Comparison of ENCODE assay signal across 19 mouse cellular contexts in genomic region chr12:97511866-97512265, GRCm38 (mm10).
DNase-seq lines count a peak whose midpoint lies in the region; ATAC-seq and TF ChIP-seq lines count a peak whose summit lies in the region.
"Had no signal": no experiment of that assay in that cellular context is flagged by ENCODE, and none has a peak within 500 bp of the region (broad histone marks: within the 10 kb centered on the region; RNA-seq: fewer than 3 reads in every experiment).

No protein-coding gene starts in this region.

- H3K27ac ChIP-seq in forebrain, embryonic 15.5 days (replicated peaks): no peak overlapping the region
- no peak overlapping the region for H3K27ac ChIP-seq in forebrain, embryonic 11.5 days (ENCODE audit: low read depth, low read length)
- H3K27ac ChIP-seq in forebrain, postnatal 0 days (ENCODE audit: low read depth, low read length): no peak overlapping the region
- H3K27ac ChIP-seq in midbrain, embryonic 16.5 days (ENCODE audit: low read length): no peak overlapping the region
- H3K27ac ChIP-seq in heart, embryonic 12.5 days (ENCODE audit: poor library complexity, severe bottlenecking): no peak overlapping the region
- H3K27ac ChIP-seq: heart, embryonic 10.5 days had no signal

- peaks cover 9% of the 10 kb centered on the region; the same call in 1 of the 2 replicates for H3K4me1 ChIP-seq in forebrain, embryonic 15.5 days
- H3K4me1 ChIP-seq in forebrain, embryonic 11.5 days (replicated peaks; ENCODE audit: control insufficient read depth, insufficient read depth, low read length): no peaks in the 10 kb centered on the region
- no peaks in the 10 kb centered on the region for H3K4me1 ChIP-seq in forebrain, postnatal 0 days (ENCODE audit: insufficient read depth)
- H3K4me1 ChIP-seq in midbrain, embryonic 16.5 days (ENCODE audit: control insufficient read depth, insufficient read depth, low read length): peaks cover 7% of the 10 kb centered on the region; the same call in 1 of the 2 replicates
- H3K4me1 ChIP-seq in heart, embryonic 12.5 days (replicated peaks): no peaks in the 10 kb centered on the region
- H3K4me1 ChIP-seq: heart, embryonic 10.5 days had no signal

- no peaks in the 10 kb centered on the region for H3K27me3 ChIP-seq in forebrain, embryonic 15.5 days
- H3K27me3 ChIP-seq in forebrain, embryonic 11.5 days (ENCODE audit: control insufficient read depth, insufficient read depth, low read length): no peaks in the 10 kb centered on the region
- no peaks in the 10 kb centered on the region for H3K27me3 ChIP-seq in forebrain, postnatal 0 days (ENCODE audit: insufficient read depth, low read length)
- H3K27me3 ChIP-seq in midbrain, embryonic 16.5 days (ENCODE audit: control insufficient read depth, insufficient read depth, low read depth, low read length): no peaks in the 10 kb centered on the region
- no peaks in the 10 kb centered on the region for H3K27me3 ChIP-seq in heart, embryonic 12.5 days (replicated peaks)

- H3K36me3 ChIP-seq in forebrain, embryonic 15.5 days: no peaks in the 10 kb centered on the region
- H3K36me3 ChIP-seq in forebrain, embryonic 11.5 days (ENCODE audit: control insufficient read depth, insufficient read depth, low read length): no peaks in the 10 kb centered on the region
- H3K36me3 ChIP-seq in forebrain, postnatal 0 days (ENCODE audit: insufficient read depth): no peaks in the 10 kb centered on the region
- H3K36me3 ChIP-seq in midbrain, embryonic 16.5 days (ENCODE audit: control insufficient read depth, insufficient read depth, low read length): no peaks in the 10 kb centered on the region
- no peaks in the 10 kb centered on the region for H3K36me3 ChIP-seq in heart, embryonic 12.5 days
- H3K36me3 ChIP-seq: G1E; heart, embryonic 10.5 days had no signal

- no peaks in the 10 kb centered on the region for H3K9me3 ChIP-seq in forebrain, embryonic 15.5 days
- H3K9me3 ChIP-seq in forebrain, embryonic 11.5 days (ENCODE audit: control insufficient read depth, low read length): no peaks in the 10 kb centered on the region
- no peaks in the 10 kb centered on the region for H3K9me3 ChIP-seq in forebrain, postnatal 0 days (ENCODE audit: low read length)
- no peaks in the 10 kb centered on the region for H3K9me3 ChIP-seq in midbrain, embryonic 16.5 days (replicated peaks; ENCODE audit: control insufficient read depth, low read length, poor library complexity, severe bottlenecking)
- no peaks in the 10 kb centered on the region for H3K9me3 ChIP-seq in heart, embryonic 12.5 days (replicated peaks)
- H3K9me3 ChIP-seq: heart, embryonic 10.5 days had no signal

- no peak overlapping the region for H3K4me2 ChIP-seq in forebrain, embryonic 15.5 days (replicated peaks)
- no peak overlapping the region for H3K4me2 ChIP-seq in forebrain, embryonic 11.5 days (ENCODE audit: low read depth, low read length, severe bottlenecking)
- H3K4me2 ChIP-seq in forebrain, postnatal 0 days (ENCODE audit: low read depth): 0 out of 2 replicates have a peak overlapping the region, but pooled peaks have one; percentile 10
- no peak overlapping the region for H3K4me2 ChIP-seq in midbrain, embryonic 16.5 days (ENCODE audit: low read length)
- H3K4me2 ChIP-seq in heart, embryonic 12.5 days: no peak overlapping the region

- no peak overlapping the region for H3K4me3 ChIP-seq in forebrain, embryonic 15.5 days
- H3K4me3 ChIP-seq in forebrain, embryonic 11.5 days (ENCODE audit: low read depth, low read length): no peak overlapping the region
- H3K4me3 ChIP-seq in forebrain, postnatal 0 days (ENCODE audit: low read depth, low read length): no peak overlapping the region
- H3K4me3 ChIP-seq in midbrain, embryonic 16.5 days (ENCODE audit: low read depth, low read length): no peak overlapping the region
- no peak overlapping the region for H3K4me3 ChIP-seq in heart, embryonic 12.5 days
- H3K4me3 ChIP-seq: heart, embryonic 10.5 days had no signal

- 26% methylated on average over 9 of the region's 9 CpGs for WGBS in forebrain, embryonic 15.5 days
- WGBS in forebrain, embryonic 11.5 days: 71% methylated on average over 9 of the region's 9 CpGs
- WGBS in forebrain, postnatal 0 days: 19% methylated on average over 9 of the region's 9 CpGs
- WGBS in midbrain, embryonic 16.5 days: 36% methylated on average over 9 of the region's 9 CpGs
- 71% methylated on average over 9 of the region's 9 CpGs for WGBS in heart, embryonic 12.5 days

- H3K9ac ChIP-seq in forebrain, embryonic 15.5 days (replicated peaks): no peak overlapping the region
- no peak overlapping the region for H3K9ac ChIP-seq in forebrain, embryonic 11.5 days (ENCODE audit: low read length)
- H3K9ac ChIP-seq in forebrain, postnatal 0 days: no peak overlapping the region
- no peak overlapping the region for H3K9ac ChIP-seq in midbrain, embryonic 16.5 days (ENCODE audit: low read depth, low read length)
- no peak overlapping the region for H3K9ac ChIP-seq in heart, embryonic 12.5 days

- ATAC-seq in forebrain, embryonic 15.5 days (replicated peaks): peak; percentile 81
- ATAC-seq in forebrain, embryonic 11.5 days (replicated peaks; ENCODE audit: low FRiP score): no peak
- ATAC-seq in forebrain, postnatal 0 days: peak; percentile 58; the same call in 1 of the 2 replicates
- ATAC-seq in midbrain, embryonic 16.5 days: peak; percentile 42; the same call in 1 of the 2 replicates
- ATAC-seq in heart, embryonic 12.5 days (ENCODE audit: insufficient number of reproducible peaks, low FRiP score): no peak

- intact Hi-C loops in left cerebral cortex, postnatal 4 days (cut with DNase I): no loop called here
- intact Hi-C loops in left cerebral cortex, postnatal 14 days (cut with DNase I): no loop called here

- no peak for DNase-seq in forebrain, embryonic 11.5 days (ENCODE audit: low spot score)
- DNase-seq in left cerebral cortex, postnatal 4 days: peak; percentile 37
- no peak for DNase-seq in left cerebral cortex, postnatal 14 days (ENCODE audit: low spot score in 2 of 2)
- DNase-seq in forebrain, postnatal 0 days: peak; percentile 42
- DNase-seq in testis, postnatal 10 days (ENCODE audit: low spot score): no peak
- DNase-seq: adrenal gland, postnatal 25 days; cerebellum, adult 11 months; embryo, embryonic 11 days; gastrocnemius, postnatal 14 days; heart, postnatal 36 days; kidney, adult 11 months; kidney, postnatal 4 days; lung, postnatal 4 days; thymus, postnatal 14 days had no signal

- TF ChIP-seq CTCF in forebrain, postnatal 0 days (IDR thresholded peaks at IDR 0.05; ENCODE audit: low read depth): no peak

Comparison
In these comparisons a context has a peak if more than half of its experiments do, and no peak if none do; other contexts are left out.
1. ATAC-seq: peak in forebrain, embryonic 15.5 days (single experiment), forebrain, postnatal 0 days (single experiment) and midbrain, embryonic 16.5 days (single experiment); none in forebrain, embryonic 11.5 days (single experiment) and heart, embryonic 12.5 days (single experiment).
2. DNase-seq: peak in left cerebral cortex, postnatal 4 days (single experiment) and forebrain, postnatal 0 days (single experiment); none in forebrain, embryonic 11.5 days (single experiment), left cerebral cortex, postnatal 14 days (0 of 2) and testis, postnatal 10 days (single experiment).